Comparison of ENCODE assay signal across 27 mouse cellular contexts in the genomic region with DNA sequence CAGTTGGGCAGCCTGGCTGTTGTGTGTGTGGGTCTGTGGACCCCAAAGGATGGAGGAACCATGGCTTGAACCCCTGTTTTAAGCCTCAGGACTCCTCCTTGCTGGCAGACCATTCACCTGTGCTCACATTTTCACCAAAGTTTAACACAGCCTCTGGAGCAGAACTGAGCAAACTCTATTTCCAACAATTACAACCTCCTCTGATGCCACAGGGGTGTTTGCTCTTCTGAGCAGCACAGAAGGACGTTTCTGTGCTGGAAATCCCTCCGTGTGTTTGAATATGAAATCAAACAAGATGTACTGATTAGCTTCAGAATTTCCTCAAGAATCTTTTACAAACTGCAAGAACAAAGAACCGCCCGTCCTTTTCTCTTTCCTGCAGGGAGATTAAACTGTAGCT. TPM values are rescaled to one million over a fixed set of nuclear protein-coding genes. Genes with fewer than 3 reads are reported as not detected.
DNase-seq lines count a peak whose midpoint lies in the region; ATAC-seq lines count a peak whose summit lies in the region.
"Had no signal": no experiment of that assay in that cellular context is flagged by ENCODE, and none has a peak within 500 bp of the region (broad histone marks: within the 10 kb centered on the region; RNA-seq: fewer than 3 reads in every experiment).

No protein-coding gene starts in this region.

- peaks cover 20% of the 10 kb centered on the region for H3K4me1 ChIP-seq in kidney, embryonic 15.5 days
- peaks cover 20% of the 10 kb centered on the region for H3K4me1 ChIP-seq in lung, embryonic 16.5 days (replicated peaks; ENCODE audit: control insufficient read depth, insufficient read depth, low read length)
- H3K4me1 ChIP-seq in stomach, embryonic 15.5 days, result no peaks in the 10 kb centered on the region
- H3K4me1 ChIP-seq: embryonic facial prominence, embryonic 12.5 days; embryonic facial prominence, embryonic 15.5 days; heart, embryonic 10.5 days; hindbrain, embryonic 12.5 days had no signal

- no peaks in the 10 kb centered on the region for H3K36me3 ChIP-seq in kidney, embryonic 15.5 days
- H3K36me3 ChIP-seq in lung, embryonic 16.5 days (ENCODE audit: control insufficient read depth, insufficient read depth, low read length), result no peaks in the 10 kb centered on the region
- no peaks in the 10 kb centered on the region for H3K36me3 ChIP-seq in stomach, embryonic 15.5 days
- H3K36me3 ChIP-seq: embryonic facial prominence, embryonic 12.5 days; embryonic facial prominence, embryonic 15.5 days; heart, embryonic 10.5 days; heart, embryonic 13.5 days; hindbrain, embryonic 12.5 days had no signal

- no peak for ATAC-seq in kidney, embryonic 15.5 days (replicated peaks; ENCODE audit: low FRiP score)
- ATAC-seq in lung, embryonic 16.5 days (ENCODE audit: low read depth), result no peak
- ATAC-seq in stomach, embryonic 15.5 days (ENCODE audit: insufficient read depth, low FRiP score, low read depth), result peak; percentile 56; the same call in 1 of the 2 replicates
- ATAC-seq: CD4-positive, CD25-positive, alpha-beta regulatory T cell, adult 4 months; forebrain, embryonic 14.5 days; forebrain, postnatal 0 days; hindbrain, embryonic 16.5 days had no signal

- 0 out of 2 replicates have a peak overlapping the region, but pooled peaks have one; percentile 18 for H3K27ac ChIP-seq in kidney, embryonic 15.5 days
- H3K27ac ChIP-seq in lung, embryonic 16.5 days (ENCODE audit: low read length), result peak overlapping the region; percentile 55; the same call in 1 of the 2 replicates
- H3K27ac ChIP-seq in stomach, embryonic 15.5 days, result peak overlapping the region; percentile 59; the same call in 1 of the 2 replicates
- H3K27ac ChIP-seq: embryonic facial prominence, embryonic 12.5 days; embryonic facial prominence, embryonic 15.5 days; gastrocnemius, adult 2 months; heart, embryonic 10.5 days; heart, embryonic 13.5 days; hindbrain, embryonic 12.5 days had no signal

- no peaks in the 10 kb centered on the region for H3K27me3 ChIP-seq in kidney, embryonic 15.5 days
- no peaks in the 10 kb centered on the region for H3K27me3 ChIP-seq in lung, embryonic 16.5 days (ENCODE audit: control insufficient read depth, insufficient read depth, low read depth, low read length)
- H3K27me3 ChIP-seq in stomach, embryonic 15.5 days (replicated peaks), result no peaks in the 10 kb centered on the region
- H3K27me3 ChIP-seq: embryonic facial prominence, embryonic 12.5 days; embryonic facial prominence, embryonic 15.5 days; heart, embryonic 13.5 days; hindbrain, embryonic 12.5 days had no signal

- H3K9ac ChIP-seq in kidney, embryonic 15.5 days, result no peak overlapping the region
- no peak overlapping the region for H3K9ac ChIP-seq in lung, embryonic 16.5 days (ENCODE audit: low read length)
- no peak overlapping the region for H3K9ac ChIP-seq in stomach, embryonic 15.5 days
- H3K9ac ChIP-seq: embryonic facial prominence, embryonic 12.5 days; embryonic facial prominence, embryonic 15.5 days; forebrain, postnatal 0 days; heart, embryonic 13.5 days; hindbrain, embryonic 12.5 days had no signal

- DNase-seq in kidney, postnatal 10 days, result no peak
- DNase-seq in lung, postnatal 4 days, result no peak
- DNase-seq in thymus, postnatal 36 days, result no peak
- DNase-seq: adrenal gland, adult 2 months; adrenal gland, postnatal 14 days; cerebellum, adult 11 months; cerebellum, adult 2 months; cerebellum, adult 9-11 months; cerebellum, postnatal 25 days; forebrain, postnatal 0 days; gastrocnemius, adult 2 months; gastrocnemius, postnatal 14 days; heart, adult 18-20 months; heart, postnatal 14 days; heart, postnatal 4 days had no signal

- H3K4me3 ChIP-seq in kidney, embryonic 15.5 days (replicated peaks), result no peak overlapping the region
- H3K4me3 ChIP-seq in lung, embryonic 16.5 days (ENCODE audit: low read length), result no peak overlapping the region
- H3K4me3 ChIP-seq in stomach, embryonic 15.5 days (replicated peaks), result no peak overlapping the region
- H3K4me3 ChIP-seq: embryonic facial prominence, embryonic 12.5 days; embryonic facial prominence, embryonic 15.5 days; gastrocnemius, adult 2 months; heart, embryonic 10.5 days; heart, embryonic 13.5 days; hindbrain, embryonic 12.5 days had no signal

- no peak overlapping the region for H3K4me2 ChIP-seq in kidney, embryonic 15.5 days
- no peak overlapping the region for H3K4me2 ChIP-seq in lung, embryonic 16.5 days (ENCODE audit: low read depth, low read length)
- H3K4me2 ChIP-seq in stomach, embryonic 15.5 days, result no peak overlapping the region
- H3K4me2 ChIP-seq: embryonic facial prominence, embryonic 12.5 days; embryonic facial prominence, embryonic 15.5 days; heart, embryonic 13.5 days; hindbrain, embryonic 12.5 days had no signal

- H3K9me3 ChIP-seq in kidney, embryonic 15.5 days (replicated peaks), result no peaks in the 10 kb centered on the region
- no peaks in the 10 kb centered on the region for H3K9me3 ChIP-seq in lung, embryonic 16.5 days (ENCODE audit: control insufficient read depth, low read length)
- no peaks in the 10 kb centered on the region for H3K9me3 ChIP-seq in stomach, embryonic 15.5 days
- H3K9me3 ChIP-seq: embryonic facial prominence, embryonic 12.5 days; embryonic facial prominence, embryonic 15.5 days; heart, embryonic 10.5 days; heart, embryonic 13.5 days; hindbrain, embryonic 12.5 days had no signal

- 51% methylated on average over 4 of the region's 4 CpGs for WGBS in kidney, embryonic 15.5 days
- WGBS in lung, embryonic 16.5 days, result 48% methylated on average over 4 of the region's 4 CpGs
- 51% methylated on average over 4 of the region's 4 CpGs for WGBS in stomach, embryonic 15.5 days

RNA-seq across cellular contexts. Expression of gene Olfm4, which starts 5.9 kb away (rescaled TPM):
- 2.3 TPM in 2 replicates for polyA plus RNA-seq in kidney, embryonic 15.5 days (2015; fragmentation: Nextera tagmentation; extraction: Ambion mirVana)
- 1.4 and 2.5 TPM in 2 replicates for polyA plus RNA-seq in lung, embryonic 16.5 days (2015; fragmentation: Nextera tagmentation; extraction: Ambion mirVana)
- polyA plus RNA-seq in stomach, embryonic 15.5 days (2015; fragmentation: Nextera tagmentation; extraction: Ambion mirVana), result 12.8 and 15.7 TPM in 2 replicates
- polyA plus RNA-seq: adrenal gland, adult 2 months; C2C12; CD4-positive, CD25-positive, alpha-beta regulatory T cell, adult 4 months had no signal
